Mouse (Mus musculus): ENCODE measurements around the gene D430041D05Rik.

- TF ChIP-seq POLR2A (IDR thresholded peaks at IDR 0.05; ENCODE audit: borderline replicate concordance, extremely low read depth, insufficient read depth, insufficient read length, poor library complexity, severe bottlenecking) (no peak), CTCF (IDR thresholded peaks at IDR 0.05; ENCODE audit: borderline replicate concordance, extremely low read depth, insufficient read depth, insufficient read length) (no peak)
Measured at GRCm38 (mm10) chr2:104135920-104136319, 274.9 kb downstream of the D430041D05Rik start.
